Mouse (Mus musculus): ENCODE measurements at regions not wholly inside any gene's neighbourhood (a gene's known extent, or its start where the extent isn't known, plus 50 kb on each side); places are given as distances from the start of the nearest gene placed in this dataset.

DNA sequence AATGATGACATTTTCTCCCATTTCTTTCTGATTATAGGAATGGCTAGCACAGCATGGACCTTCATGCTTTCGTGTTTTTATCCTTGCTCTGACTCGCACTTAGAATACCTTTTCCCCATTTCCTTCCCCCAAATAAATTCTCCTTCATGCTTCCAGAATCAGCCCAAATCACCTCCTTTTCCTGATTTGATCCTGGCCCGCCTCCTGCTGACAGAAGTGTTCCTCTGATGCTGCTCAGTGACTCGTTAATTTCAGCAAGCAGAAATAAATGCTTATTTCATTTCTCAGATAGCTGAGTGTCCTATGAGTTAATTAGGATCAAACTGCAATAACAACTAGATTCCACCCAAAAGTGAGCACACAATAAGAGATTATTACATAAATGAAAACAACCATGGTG lies 185.3 kb downstream of the Gm12728 start:
- TF ChIP-seq CTCF (IDR thresholded peaks at IDR 0.05; ENCODE audit: low read depth, low read length) (no peak), POLR2A (IDR thresholded peaks at IDR 0.05; ENCODE audit: extremely low read depth, insufficient read depth, low read length) (no peak)
